Mouse (Mus musculus) adrenal gland, postnatal 4 days (tissue): ENCODE data around the gene Lif. TPM values are rescaled to one million over a fixed set of nuclear protein-coding genes. Genes with fewer than 3 reads are reported as not detected.

Experiments used
- DNase-seq, 2 experiments: peaks; one replicate each; pipeline ENCODE4 v3.0.0; 2021 to 2022; ENCODE audit warnings: low spot score in 2 of 2, mixed read lengths in 2 of 2
- total RNA-seq, 2 experiments: library from RNA; stranded (reverse); gene quantifications; 2 replicates each; pipeline ENCODE4 v1.2.3; 2021

Lif gene
- total RNA-seq, 2 experiments from 2014 or later: 0.76 to 0.99 TPM

DNA sequence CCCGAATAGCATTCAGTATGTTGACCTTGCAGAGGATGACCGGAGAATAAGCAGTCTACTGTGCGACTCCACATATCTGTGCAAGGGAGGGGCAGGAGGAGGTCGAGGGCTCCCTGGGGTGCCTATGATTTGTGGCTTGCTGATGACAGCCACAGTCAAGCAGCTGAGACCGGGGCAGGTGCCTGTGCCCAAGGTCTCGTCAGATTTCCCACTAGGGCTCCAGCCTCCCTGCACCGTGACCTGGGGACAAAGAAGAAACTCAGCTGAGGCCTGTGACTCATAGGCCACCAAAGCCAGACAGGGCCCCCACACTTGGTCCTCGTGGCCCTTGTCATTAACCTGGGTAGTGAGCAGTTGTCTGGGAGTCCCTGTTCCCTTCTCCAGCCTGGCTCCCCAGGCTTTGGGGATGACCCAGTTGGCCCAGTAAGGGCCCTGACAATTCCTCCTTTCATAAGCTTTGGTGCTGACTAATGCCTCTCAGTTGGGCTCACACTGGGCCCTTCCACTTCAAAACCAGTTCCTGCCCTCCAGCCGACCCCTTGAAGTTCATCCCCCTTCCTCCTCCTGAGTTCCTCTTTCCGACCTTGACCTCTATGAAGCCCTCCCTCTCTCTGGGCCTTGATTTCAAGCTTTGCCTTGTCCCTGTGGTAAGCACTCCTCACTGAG is 39.4 kb downstream of the Lif start:
- DNase-seq: no peak

DNA sequence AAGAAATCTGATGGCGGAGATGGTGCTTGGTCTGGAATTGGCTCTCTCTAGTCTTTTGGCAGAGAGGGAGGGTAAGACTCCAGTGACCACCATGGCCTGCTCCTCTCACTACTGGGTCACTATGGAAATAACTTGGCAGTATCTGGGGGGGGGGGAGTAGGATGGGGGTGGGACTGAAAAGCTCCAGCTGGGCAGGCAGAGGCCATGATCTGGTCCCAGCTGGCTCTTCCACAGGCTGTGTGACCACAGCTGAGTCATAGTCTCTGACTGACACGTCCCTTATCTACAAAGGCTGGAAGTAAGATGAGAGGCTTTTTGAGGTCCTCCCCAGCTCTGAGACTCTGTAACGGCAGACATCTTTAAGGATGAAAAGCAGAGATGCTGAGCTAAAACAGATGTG is 40.4 kb downstream of the Lif start:
- DNase-seq: no peak

DNA sequence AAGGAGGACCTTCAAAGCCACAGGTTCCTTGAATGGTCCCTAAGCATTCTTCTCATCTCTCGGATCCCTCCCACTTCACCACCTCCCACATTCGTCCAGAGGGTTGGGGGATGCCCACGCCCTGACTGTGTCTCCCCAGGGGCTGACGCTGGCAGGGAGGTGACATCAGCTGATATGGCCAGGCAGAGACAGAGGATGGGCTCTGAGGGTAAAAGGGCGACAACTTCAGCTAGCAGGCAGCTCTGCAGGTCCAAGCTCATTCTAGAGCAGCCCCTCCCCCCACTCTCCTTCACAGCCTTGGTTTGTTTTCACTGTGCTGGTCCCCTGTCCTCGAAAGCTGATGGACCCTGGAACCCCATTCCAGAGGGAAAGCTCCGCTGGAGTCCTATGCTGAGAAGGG is 41.3 kb downstream of the Lif start:
- DNase-seq: no peak

DNA sequence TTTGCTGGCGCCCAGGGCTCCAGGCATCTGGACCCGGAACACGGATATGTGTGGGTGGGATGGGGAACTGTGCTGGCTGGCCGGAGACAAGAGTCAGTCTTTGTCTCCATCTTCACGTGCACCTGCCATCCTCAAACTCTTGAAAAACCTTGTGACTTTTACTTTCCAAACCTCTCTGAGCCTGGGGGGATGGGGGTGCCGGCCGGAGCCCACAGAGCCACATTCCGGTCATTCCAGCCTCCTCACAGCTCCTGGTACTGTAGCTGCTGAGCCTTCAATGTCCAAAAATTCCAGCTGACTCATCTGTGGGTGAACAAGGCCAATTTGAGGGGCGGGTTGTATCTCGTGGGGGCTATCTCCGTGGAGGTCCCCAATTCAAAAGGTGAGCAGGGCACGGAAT is 41.8 kb downstream of the Lif start:
- DNase-seq: no peak

DNA sequence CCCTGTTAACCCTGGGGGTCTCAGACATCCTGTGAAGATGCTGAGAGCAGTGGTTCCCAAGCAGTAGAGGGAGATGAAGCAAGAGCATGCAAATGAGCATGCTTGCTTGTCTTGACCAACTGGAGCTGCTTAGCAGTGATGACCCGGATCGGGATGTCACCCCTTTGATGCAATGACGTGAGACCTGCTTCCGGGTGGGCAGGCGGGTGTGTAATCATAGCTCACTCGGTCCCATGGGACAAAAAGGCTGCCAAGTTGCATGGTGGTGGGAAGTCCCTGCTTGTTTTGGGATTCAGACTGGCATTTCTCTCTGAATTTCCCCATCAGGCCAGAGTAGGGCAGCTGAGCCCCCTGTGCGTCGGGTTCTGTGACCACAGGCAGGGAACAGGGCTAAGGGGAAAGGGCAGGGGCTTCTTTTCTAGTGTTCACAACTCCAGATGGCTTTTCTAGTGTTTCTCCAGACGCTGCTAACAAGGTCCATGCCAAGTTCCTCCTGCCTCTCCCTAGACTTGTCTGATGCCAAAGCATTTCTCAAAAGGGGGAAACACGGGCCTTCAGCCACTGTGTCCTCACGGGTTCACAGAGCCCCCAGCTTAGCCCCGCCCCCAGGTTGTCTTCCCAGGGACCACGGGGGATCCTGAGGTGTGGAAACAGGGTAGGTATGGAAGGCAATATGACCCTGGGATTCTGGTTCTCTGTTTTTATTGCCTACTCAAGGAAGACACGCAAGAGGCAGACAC is 42.5 kb downstream of the Lif start:
- DNase-seq: no peak

DNA sequence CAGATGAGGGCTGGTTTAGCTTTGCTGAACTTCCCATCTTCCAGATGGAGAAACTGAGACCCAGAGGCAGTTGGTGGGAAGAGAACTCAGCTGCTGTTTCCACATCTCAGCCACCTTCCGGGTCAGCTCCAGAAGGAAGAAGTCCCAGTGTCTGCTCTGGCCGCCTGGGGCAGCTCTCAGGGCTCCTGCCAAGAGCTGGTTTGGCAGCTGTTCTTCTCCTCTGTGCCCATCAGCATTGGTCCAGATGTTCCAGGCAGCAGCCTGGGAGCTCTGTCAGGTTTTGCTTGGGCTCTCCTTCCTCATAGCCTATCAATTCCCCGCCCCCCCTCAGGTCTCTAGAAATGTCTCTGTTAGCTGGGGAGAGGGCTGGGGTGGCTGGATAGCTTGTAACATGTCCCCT is 43.3 kb downstream of the Lif start:
- DNase-seq: no peak

DNA sequence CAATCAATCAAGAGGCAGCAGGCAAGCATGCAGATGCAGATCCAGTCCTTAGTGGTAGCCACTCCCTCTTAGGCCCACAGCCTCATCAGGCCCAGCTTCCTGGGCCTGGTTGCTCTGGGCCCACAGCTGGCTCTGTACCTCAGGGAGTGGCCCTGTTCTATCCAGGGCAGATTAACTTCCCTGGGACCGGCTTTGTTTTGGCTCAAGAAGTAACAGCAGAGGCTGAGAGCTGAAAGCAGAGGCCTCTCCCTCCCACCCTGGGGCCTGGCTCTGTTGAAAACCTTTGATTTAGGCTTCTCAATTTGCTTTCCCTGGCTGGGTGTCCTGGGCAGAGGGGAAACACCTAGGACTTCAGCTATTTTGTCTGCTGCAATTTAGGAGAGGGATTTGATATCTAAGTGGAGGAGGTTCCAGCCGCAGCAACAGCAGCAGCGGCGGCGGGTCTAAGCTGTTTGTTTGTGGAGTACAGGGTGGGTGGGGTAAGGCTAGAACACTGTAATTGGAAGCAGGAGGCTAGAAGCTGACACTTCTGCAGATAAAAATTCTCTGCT is 45.1 kb downstream of the Lif start:
- DNase-seq: no peak

DNA sequence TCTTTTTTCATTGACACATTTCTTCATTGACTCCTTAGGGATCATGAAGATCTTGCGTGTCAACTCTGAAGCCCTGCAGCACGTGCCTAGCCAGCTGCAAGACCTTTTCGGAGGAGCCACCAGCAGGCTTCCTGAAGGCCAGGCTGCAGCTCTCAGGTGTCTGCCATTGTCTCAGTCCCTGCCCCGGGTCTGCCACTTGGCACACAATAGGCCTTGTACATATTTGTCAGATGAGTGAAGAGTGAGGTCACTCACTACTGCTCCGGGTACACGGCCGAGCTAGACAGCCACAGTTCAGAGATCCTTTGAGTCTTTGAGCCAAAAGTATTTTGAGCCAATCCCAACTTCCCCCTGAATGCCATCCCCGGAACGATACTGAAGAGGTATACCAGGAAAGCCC is 45.7 kb downstream of the Lif start:
- no peak for DNase-seq

DNA sequence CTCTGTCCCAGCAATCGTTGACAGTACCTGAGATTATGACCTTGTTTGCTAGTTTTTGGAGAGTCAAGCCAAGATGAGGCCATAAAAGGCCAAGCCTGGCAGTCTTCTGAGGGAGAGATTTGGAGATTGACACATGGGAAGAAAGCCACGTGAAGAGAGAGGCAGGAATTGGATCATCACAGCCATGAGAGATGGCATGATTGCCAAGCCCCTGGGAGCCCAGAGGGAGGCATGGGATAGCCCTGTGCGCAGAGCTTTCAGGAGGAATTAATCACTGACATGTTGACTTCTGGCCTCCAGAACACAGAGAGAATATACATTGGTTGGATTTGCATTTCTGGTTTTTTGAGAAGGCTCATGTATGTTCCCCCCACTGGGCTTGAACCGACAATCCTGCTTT is 46.8 kb downstream of the Lif start:
- no peak for DNase-seq

DNA sequence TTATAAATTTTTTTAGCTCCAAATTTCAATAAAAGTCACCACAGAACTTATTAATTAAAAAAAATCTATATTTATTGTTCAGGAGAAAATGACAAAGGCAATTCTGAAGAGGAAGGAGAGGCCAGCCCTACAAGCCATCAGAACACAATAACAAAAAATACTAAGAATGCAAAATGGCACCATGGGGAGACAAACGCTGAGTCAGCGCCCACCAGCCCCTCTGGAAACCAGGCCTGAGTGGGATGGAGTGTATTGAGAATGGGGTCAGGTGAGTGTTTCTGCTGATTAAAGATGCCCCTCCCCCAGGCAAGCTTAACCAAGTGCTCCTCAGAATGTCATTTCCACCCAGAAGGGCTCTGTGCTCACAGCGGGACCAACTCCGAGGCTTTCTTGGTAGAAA is 47.7 kb downstream of the Lif start:
- DNase-seq: no peak

DNA sequence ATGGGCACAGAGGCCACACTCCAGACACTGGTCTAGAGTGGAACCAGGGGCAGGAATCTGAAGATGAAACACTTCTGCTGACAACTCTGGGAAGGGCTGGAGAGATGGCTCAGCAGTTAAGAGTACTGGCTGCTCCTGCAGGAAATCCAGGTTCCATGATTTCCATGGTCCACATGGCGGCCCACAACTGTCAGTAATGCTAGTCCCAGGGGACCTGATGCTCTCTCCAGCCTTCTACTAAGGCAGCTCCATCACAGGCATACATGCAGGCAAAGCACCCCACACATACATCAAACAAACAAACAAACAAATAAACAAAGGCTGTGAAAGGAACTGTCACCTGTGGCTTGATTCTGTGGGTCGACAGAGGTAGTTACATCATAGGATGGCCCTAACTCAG is 48.7 kb downstream of the Lif start:
- no peak for DNase-seq

DNA sequence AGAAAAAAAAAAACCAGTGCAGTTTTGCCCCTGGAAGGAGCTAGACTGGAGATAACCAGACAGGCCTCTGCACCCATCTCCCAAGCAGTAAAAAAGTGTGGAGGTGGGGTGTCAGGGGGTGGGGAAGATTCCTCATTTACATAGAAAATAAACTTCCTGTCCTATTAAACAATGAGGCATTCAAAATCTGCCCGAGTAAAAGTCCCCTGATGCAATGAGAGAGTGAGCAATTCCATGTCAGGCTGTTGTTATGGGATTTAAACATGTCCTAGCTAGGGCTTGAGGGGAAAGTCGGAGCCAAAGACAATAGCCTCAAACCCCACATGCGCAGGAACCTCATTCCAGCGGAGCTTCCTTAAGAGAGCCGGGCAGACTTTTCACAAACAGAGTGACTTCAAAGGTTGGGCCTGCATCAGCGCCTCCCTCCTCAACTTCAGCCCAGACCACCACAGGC is 50.7 kb downstream of the Lif start:
- no peak for DNase-seq

DNA sequence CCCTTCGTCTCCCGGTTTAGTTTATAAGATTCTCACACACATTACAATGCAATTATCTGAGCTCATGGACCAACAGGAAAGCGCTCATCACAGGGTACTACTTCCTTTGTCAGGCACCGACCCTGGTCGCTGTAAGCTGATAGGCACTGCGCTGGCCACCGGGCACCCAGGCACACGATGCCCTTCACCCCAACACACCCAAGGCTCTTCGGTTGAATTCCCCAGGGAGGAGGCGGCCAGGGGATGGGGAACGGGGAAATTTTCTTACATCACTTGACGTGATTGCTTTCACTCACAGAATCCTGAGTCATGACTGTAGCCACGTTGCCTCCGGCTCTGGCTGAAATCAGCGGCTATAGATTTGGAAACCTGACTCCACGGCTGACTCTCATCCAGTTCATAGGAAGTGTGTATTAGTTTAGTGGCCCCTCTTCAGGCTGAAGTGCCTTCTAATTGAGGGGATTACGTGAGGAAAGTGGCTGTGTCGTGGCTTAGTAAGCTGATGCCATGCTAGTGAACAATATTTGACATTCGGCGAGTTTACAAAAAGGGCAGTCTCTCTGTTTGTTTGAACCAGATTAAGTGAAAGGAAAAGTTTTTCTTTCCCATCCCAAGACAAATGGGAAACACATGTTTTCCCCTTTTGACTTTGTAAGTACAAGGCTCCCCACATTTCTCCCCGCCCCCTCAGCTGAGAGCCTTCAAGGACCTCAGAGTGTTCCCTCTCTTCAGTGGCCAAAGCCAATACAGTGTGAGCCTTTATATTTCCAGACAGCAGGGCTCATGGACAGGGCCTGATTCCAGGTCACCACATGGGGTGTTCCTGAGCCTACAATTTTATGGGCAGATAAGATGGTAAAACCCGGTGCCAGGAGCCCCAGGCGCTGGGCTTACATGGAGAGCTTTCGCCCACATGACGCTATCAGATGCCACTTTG is 51.4 kb downstream of the Lif start:
- no peak for DNase-seq

DNA sequence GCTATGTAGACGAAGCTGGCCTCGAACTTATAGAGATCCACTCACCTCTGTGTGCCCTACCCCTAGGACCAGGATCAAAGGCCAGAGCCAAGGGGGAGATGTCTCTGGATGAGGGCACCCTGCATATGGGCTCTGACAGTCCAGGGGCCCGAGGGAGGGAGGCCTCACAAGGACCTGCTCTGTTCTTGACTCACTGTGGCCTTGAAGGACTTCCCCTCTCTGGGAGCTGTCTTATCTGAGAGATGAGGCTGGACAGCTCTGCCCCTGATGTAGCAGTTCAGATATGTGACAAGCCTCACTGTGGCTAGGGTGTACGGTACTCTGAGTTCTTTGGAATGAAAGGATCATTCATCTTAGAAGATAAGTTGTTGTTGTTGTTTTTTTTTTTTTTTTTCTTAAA is 52.3 kb downstream of the Lif start:
- no peak for DNase-seq

DNA sequence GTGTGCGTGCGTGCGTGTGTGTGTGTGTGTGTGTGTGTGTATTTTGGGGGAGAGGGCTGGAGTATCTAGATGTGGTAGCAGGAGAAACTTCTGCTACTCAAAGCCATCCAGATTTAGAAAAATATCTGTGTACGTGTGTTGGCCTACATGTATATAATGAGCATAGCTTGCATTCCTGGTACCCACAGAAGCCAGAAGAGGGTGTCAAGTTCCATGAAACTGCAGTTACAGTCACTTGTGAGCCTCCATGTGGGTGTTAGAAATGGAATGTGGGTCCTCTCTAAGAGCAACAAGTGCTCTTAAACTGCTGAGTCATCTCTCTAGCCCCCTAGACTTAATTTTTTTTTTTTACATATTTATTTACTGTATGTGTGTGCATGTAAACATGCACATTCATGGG is 53.0 kb downstream of the Lif start:
- no peak for DNase-seq

DNA sequence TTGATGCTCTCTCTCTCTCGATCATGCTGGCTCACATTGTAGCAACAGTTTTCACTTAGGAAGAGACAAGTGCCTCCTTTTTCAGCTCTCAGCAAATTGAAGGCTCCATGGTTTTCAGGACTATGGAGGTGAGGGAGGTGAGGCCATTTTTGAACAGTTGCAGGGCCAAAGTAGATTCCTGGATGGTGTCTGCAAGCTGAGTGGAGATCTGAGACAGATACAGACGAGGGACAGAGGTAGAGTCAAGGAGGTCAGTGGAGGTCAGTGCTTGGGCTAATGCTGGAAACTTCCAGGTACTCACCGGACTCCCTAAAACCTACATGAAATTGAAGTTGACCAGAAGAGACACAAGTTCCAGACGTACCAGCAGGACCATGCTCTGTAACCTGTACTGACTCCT is 54.8 kb downstream of the Lif start:
- DNase-seq: no peak

DNA sequence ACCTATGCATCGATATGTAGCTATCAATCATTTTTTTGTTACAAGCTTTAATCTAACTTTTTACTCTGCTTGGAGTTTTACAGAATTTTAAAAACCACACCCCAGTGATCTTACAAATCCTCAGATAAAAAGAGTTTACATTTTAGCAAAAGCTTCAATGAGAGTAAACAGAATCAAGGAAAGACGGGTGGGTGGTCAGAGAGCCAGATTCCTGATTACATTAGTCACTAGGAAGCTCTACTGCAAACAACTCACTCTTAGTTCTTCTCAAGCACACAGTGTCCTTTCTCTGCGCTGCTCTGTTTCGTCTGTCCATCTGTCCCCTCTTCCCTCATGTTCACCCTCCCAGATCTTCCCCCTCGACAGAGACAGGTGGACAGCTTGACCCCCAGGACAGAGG is 59.9 kb downstream of the Lif start:
- no peak for DNase-seq

DNA sequence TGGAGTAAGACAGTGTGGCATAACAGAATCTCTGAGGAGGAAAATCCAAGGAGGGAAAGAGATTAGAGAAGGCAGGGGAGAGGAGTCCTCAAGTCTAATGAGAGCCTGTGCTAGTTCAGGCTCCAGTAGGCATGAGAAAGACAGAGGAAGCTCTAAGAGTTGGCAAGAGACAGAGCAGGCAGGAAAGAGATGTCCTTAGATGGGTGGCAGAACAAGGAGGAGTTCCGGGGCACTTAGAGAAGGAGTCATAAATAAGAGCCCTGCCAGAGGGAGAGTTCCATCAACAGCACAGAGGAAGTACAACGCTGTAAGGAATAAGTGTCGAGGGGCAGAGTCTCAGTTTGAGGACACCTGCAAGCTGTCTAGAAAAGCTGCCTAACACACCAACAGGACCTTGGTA is 60.7 kb downstream of the Lif start:
- no peak for DNase-seq

DNA sequence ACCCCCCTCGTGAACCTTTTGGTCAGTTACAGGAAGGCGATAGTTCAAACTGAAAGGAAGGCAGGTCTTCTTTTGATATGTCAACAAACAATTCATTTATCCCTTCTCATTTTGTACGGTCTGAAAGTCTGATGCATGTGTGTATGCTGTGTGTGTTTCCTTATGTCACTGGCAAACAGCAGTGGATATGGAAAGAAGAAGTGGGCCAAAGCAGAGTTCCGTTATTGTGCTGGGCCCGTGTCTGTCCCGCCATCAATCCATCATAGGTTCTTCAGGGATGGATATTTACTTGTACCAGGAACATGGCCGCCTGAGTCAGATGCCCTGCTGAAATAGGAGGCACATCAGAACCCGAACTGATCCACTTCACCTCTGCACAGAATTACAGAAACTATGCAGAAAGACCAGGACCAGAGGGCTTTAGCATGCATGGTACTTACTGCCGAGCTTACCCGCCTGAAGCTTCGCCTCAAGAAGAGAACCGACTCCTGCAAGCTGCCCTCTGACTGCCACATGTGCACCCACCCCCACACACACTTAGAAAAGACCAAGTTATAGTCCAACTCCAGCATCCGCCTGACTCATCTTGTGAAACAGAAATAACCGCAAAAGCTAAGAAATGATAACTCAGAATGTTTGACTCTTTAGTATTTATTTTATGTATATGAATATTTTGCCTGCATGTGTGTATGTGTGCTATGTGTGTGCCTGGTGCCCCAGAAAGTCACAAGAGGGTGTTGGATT is 62.0 kb downstream of the Lif start:
- no peak for DNase-seq

DNA sequence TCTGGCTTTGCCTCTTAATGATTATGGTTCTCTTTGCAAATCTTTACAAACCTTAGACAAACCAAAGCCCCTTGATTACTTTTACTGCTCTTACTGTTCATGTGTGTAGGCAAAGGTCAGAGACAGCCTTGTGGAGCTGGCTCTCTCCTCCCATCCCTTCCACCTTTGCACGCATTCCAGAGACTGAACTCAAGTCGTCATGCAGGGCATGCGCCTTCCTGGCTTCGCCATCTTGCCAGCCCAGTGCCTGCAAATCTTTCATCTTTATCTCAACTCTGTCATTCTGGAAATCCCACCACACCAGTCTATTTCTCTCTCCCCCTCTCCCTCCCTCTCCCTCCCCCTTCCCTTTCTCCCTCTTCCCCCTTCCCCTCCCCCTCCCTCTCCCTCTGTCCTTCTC is 63.5 kb downstream of the Lif start:
- DNase-seq: no peak
